Mouse (Mus musculus) intestine, embryonic 16.5 days (tissue): ENCODE measurements around the gene Peli3. TPM values are rescaled to one million over a fixed set of nuclear protein-coding genes. Genes with fewer than 3 reads are reported as not detected.
A peak's percentile ranks its signal among the peaks of the same experiment; 100 is the strongest.
"Not testable (repeated sequence)": the region's sequence is repeated elsewhere in the genome, so short reads cannot be mapped to it uniquely, and the experiment has no call there.

ENCODE experiments used
- ATAC-seq: fragments of 200-750 bp; cut with Nextera tagmentation; 2 replicates; pipeline ENCODE4 v1.8.0; 2017; ENCODE audit warnings: moderate TSS enrichment, moderate library complexity
- H3K27ac ChIP-seq: fragments of 300-500 bp; sonication (generic); 2 replicates; pipeline ENCODE4 v1.5.1; 2014; ENCODE audit warnings: mild to moderate bottlenecking, low read length
- H3K27me3 ChIP-seq: fragments of 300-500 bp; sonication (generic); replicated peaks from 2 replicates; pipeline ENCODE4 v1.6.1; 2014; ENCODE audit warnings: low read length, control low read depth, mixed read lengths; ENCODE audit not compliant: control insufficient read depth, insufficient read depth
- H3K36me3 ChIP-seq: fragments of 300-500 bp; sonication (generic); 2 replicates; pipeline ENCODE4 v1.6.1; 2014; ENCODE audit warnings: low read length, control low read depth; ENCODE audit not compliant: control insufficient read depth, insufficient read depth
- H3K4me1 ChIP-seq: fragments of 300-500 bp; sonication (generic); 2 replicates; pipeline ENCODE4 v1.6.1; 2014; ENCODE audit warnings: low read length, control low read depth, mixed read lengths; ENCODE audit not compliant: control insufficient read depth, insufficient read depth
- H3K4me2 ChIP-seq: fragments of 300-500 bp; sonication (generic); 2 replicates; pipeline ENCODE4 v1.6.1; 2014; ENCODE audit warnings: low read depth, low read length, control low read depth
- H3K4me3 ChIP-seq: fragments of 300-500 bp; sonication (generic); 2 replicates; pipeline ENCODE4 v1.5.1; 2014; ENCODE audit warnings: mild to moderate bottlenecking, low read length
- H3K9ac ChIP-seq: fragments of 300-500 bp; sonication (generic); 2 replicates; pipeline ENCODE4 v1.6.1; 2014; ENCODE audit warnings: low read depth, low read length
- H3K9me3 ChIP-seq: fragments of 300-500 bp; sonication (generic); 2 replicates; pipeline ENCODE4 v1.6.1; 2016; ENCODE audit warnings: low read length, control low read depth; ENCODE audit not compliant: control insufficient read depth
- WGBS: fragments of 180-500 bp; shearing (Covaris S2); extraction: QIAGEN DNeasy Blood & Tissue Kit; methylation state at CpG from one replicate; pipeline ENCODE4 v1.1.7; 2014; 5-methylcytosine and 5-hydroxymethylcytosine counted together
- polyA plus RNA-seq: library from polyadenylated mRNA; unstranded; fragments of >200 nt; fragmentation: Nextera tagmentation; extraction: Ambion mirVana; gene quantifications from 2 replicates; pipeline ENCODE4 v1.2.1, GENCODE M21; 2015

Peli3 gene
- polyA plus RNA-seq, 1 experiment from 2014 or later: 1.3 TPM

- H3K36me3 ChIP-seq, H3K9me3 ChIP-seq, H3K9ac ChIP-seq, H3K27me3 ChIP-seq, H3K4me2 ChIP-seq, H3K4me3 ChIP-seq, H3K4me1 ChIP-seq, H3K27ac ChIP-seq, ATAC-seq: not testable (repeated sequence)
- WGBS: 80% methylated on average over 9 of the region's 9 CpGs
These were observed 5.7 kb upstream of the Peli3 start for GRCm38 (mm10) chr19:4948641-4949040.

DNA sequence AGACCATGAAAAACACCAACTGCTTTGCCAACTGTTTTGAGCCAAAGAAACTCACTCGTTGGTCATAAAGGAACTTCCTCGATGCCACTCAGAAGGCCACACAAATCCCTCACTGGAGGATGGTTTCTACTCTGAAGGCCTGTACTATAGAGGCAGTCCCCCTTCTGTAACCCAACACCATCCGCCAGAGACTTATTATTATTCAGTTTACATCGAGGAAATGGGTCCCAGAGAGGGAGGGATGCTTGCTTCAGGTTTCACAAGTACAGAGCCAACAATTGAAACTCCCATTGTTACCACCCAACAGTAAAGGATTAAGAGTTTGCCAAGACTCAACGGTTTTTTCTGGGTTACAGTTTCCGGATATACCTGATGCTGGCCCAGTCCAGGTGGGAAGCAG, 2.6 kb upstream of the Peli3 start:
- WGBS: 52% methylated on average over 6 of the region's 6 CpGs
- no peak for ATAC-seq
- H3K4me3 ChIP-seq: no peak overlapping the region
- H3K4me1 ChIP-seq: peaks cover 2% of the 10 kb centered on the region; the same call in 1 of the 2 replicates
- H3K4me2 ChIP-seq: no peak overlapping the region
- H3K27me3 ChIP-seq: no peaks in the 10 kb centered on the region
- H3K9ac ChIP-seq: no peak overlapping the region
- no peaks in the 10 kb centered on the region for H3K36me3 ChIP-seq
- no peak overlapping the region for H3K27ac ChIP-seq
- H3K9me3 ChIP-seq: no peaks in the 10 kb centered on the region

DNA sequence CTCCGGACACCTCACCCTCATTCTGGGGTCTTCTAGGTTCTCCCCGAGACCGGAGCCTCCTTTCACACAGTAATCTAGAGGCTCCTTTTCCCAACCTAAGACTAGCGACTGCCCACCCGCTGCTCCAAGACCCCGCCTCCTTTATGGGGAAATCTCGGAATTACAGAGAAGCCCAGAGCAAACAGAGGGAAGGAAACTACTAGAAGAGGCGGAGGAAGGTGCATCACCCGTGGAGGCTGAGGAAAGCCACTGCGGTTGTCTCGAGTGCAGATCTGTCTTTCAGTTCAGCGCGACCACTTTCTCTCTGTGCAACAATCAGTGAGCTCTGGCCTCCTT, 294 bp upstream of the Peli3 start:
- WGBS: 4% methylated on average over 13 of the region's 13 CpGs

DNA sequence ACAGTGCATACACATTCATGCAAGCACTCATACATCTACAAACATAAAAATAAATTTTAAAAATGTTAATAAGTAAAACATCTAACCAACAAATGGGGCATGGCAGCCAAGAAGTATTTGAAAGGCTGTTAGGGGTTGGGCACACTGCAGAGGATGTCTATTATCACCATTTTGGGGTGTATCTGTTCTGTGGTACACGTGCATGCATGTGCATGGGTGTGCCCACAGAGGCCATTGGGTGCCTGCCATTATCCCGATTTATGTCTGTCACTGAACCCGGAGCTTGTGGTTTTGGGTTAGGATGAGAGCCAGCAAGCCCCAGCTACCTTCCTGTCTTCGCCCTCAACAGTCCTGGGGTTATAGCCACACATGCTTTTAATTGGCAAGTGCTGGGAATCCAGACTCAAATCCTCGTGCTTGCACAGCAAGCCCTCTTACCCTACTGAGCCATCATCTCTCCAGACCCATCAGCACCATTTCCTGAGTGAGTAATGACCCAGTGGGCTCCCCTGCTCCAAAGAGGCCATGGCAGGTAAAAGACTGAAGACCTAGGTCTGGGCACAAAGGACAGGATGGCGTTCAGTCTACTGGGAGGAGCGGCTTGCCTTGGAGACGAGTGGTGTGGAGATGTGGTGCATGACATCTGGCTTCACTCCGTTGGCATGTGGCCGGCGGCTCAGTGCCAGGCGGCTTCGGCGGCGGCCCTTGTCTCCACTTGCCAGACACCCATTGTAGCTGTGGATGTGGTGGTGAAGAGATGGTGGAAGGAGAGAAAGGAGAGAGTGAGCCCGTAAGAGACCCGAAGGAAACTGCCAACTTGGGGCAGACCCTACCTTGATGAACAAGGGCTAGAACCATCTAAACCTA, 5.2 kb downstream of the Peli3 start:
- no peaks in the 10 kb centered on the region for H3K9me3 ChIP-seq
- ATAC-seq: no peak
- WGBS: 89% methylated on average over 17 of the region's 17 CpGs
- no peak overlapping the region for H3K4me3 ChIP-seq
- H3K4me2 ChIP-seq: no peak overlapping the region
- H3K27ac ChIP-seq: no peak overlapping the region
- no peaks in the 10 kb centered on the region for H3K4me1 ChIP-seq
- H3K27me3 ChIP-seq: no peaks in the 10 kb centered on the region
- H3K9ac ChIP-seq: no peak overlapping the region
- no peaks in the 10 kb centered on the region for H3K36me3 ChIP-seq

More for the DNA sequence above, 294 bp upstream of the Peli3 start:
- Histone ChIP-seq H3K4me3 (peak overlapping the region; percentile 72), H3K4me2 (peak overlapping the region; percentile 96), H3K9me3 (no peaks in the 10 kb centered on the region), H3K27ac (no peak overlapping the region), H3K9ac (peak overlapping the region; percentile 77), H3K36me3 (no peaks in the 10 kb centered on the region), H3K27me3 (no peaks in the 10 kb centered on the region), H3K4me1 (peaks cover 2% of the 10 kb centered on the region; the same call in 1 of the 2 replicates)
- peak; percentile 73 for ATAC-seq

DNA sequence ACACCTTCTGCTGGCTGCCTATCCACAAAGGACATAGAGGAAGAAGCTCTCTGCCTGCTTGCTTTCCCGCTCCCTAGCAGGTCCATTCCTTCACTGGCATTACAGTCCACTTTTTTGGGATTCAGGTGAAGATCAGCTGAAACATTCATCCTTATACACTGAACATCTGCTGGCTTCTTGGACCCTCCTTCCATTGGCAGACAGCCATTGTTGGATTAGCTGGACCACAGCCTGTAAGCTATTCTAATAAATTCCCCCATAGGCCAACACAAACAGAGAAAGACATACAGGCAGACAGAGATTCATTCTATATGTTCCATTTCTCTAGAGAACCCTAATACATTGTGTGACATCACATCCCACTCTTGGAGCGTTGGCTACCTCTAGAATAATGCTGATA, 6.0 kb downstream of the Peli3 start:
- WGBS: 87% methylated on average over 2 of the region's 2 CpGs
- Histone ChIP-seq H3K9ac (no peak overlapping the region), H3K27ac (no peak overlapping the region), H3K4me3 (no peak overlapping the region), H3K4me2 (no peak overlapping the region), H3K9me3 (no peaks in the 10 kb centered on the region), H3K27me3 (no peaks in the 10 kb centered on the region), H3K36me3 (no peaks in the 10 kb centered on the region), H3K4me1 (no peaks in the 10 kb centered on the region)
- no peak for ATAC-seq

GRCm38 (mm10) chr19:4928781-4929180, 14.1 kb downstream of the Peli3 start:
- 60% methylated on average over 5 of the region's 5 CpGs for WGBS
- Histone ChIP-seq H3K27me3 (no peaks in the 10 kb centered on the region), H3K9ac (peak overlapping the region; percentile 76), H3K4me1 (peaks cover 17% of the 10 kb centered on the region), H3K36me3 (peaks cover 10% of the 10 kb centered on the region; the same call in 1 of the 2 replicates), H3K4me3 (peak overlapping the region; percentile 75), H3K4me2 (peak overlapping the region; percentile 83), H3K27ac (peak overlapping the region; percentile 72; the same call in 1 of the 2 replicates), H3K9me3 (no peaks in the 10 kb centered on the region)
- no peak for ATAC-seq

- Histone ChIP-seq H3K27me3 (no peaks in the 10 kb centered on the region), H3K4me1 (peaks cover 17% of the 10 kb centered on the region), H3K9ac (peak within 1 kb of the TSS; percentile 76), H3K4me3 (peak within 1 kb of the TSS; percentile 75), H3K9me3 (no peaks in the 10 kb centered on the region), H3K27ac (peak within 1 kb of the TSS; percentile 72), H3K36me3 (peaks cover 18% of the 10 kb centered on the region), H3K4me2 (peak within 1 kb of the TSS; percentile 88)
- peak; percentile 100 for ATAC-seq
- WGBS: under 1% methylated on average over 32 of the region's 32 CpGs
These were observed 14.9 kb downstream of the Peli3 start, which contains the start of gene Dpp3 for GRCm38 (mm10) chr19:4927904-4928531. TSS of gene Dpp3 (minus strand) at chr19:4928287.

DNA sequence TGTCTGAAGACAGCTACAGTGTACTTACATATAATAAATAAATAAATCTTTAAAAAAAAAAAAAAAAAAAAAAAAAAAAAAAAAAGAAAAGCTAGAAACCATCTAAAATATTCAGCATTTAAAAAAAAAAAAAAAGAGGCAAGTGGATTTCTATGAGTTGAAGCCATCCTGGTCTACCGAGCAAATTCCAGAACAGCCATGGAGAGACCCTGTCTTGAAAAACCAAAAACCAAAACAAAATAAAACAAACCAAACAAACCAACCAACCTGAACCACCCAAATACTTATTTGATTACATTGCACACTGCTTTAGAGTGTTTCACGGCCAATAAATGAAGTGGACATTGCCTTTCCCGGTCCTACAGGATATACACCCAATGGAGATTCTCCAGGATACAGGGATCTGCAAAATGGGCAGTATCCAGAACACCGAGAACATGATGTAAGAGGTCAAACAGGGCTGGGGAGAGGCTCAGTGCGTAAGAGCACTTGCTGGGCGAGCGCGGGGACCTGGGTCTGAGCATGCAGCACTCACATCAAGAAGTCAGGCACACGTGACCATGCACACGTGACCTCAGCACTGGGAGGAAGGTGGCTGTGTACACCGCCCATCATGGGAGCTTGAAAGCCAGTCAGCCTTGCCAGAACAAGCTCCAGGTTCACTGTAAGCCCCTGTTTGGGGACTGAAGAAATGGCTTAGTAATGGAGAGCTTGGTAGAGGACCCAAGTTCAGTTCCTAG, 17.6 kb downstream of the Peli3 start:
- no peak overlapping the region for H3K9ac ChIP-seq
- no peak overlapping the region for H3K4me3 ChIP-seq
- H3K9me3 ChIP-seq: no peaks in the 10 kb centered on the region
- peaks cover 17% of the 10 kb centered on the region for H3K4me1 ChIP-seq
- no peak for ATAC-seq
- H3K36me3 ChIP-seq: peaks cover 29% of the 10 kb centered on the region
- no peaks in the 10 kb centered on the region for H3K27me3 ChIP-seq
- H3K27ac ChIP-seq: no peak overlapping the region
- no peak overlapping the region for H3K4me2 ChIP-seq
- 93% methylated on average over 11 of the region's 11 CpGs for WGBS

DNA sequence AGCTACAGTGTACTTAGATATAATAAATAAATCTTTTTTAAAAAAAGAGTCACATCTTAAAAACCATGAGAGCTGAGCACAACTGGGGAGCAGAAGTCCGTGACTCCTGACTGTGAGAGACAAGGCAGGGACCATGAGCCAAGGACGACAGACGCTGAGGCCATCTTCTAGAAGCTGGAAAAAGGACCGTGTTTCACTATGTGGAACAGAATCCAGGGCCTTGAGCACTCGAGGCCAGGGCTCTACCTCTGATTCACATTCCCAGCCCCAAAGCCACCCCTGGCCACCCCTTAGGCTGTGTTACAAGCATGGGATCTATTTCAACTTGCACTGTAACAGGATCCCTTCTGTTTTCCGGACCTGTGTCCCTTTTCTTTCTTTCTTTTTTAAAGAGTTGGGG, 23.3 kb downstream of the Peli3 start:
- Histone ChIP-seq H3K9me3 (no peaks in the 10 kb centered on the region), H3K9ac (no peak overlapping the region), H3K4me2 (no peak overlapping the region), H3K27ac (no peak overlapping the region), H3K4me3 (no peak overlapping the region), H3K36me3 (peaks cover 40% of the 10 kb centered on the region), H3K27me3 (no peaks in the 10 kb centered on the region), H3K4me1 (no peaks in the 10 kb centered on the region)
- ATAC-seq: no peak
- 89% methylated on average over 6 of the region's 6 CpGs for WGBS
